Mouse (Mus musculus) limb, embryonic 13.5 days (tissue): Measurements from ENCODE around the gene Brdt. TPM values are rescaled to one million over a fixed set of nuclear protein-coding genes. Genes with fewer than 3 reads are reported as not detected.
A peak's percentile ranks its signal among the peaks of the same experiment; 100 is the strongest.

ENCODE experiments used
- ATAC-seq: fragments of 200-750 bp; cut with Nextera tagmentation; 2 replicates; pipeline ENCODE4 v1.8.0; 2017; ENCODE audit warnings: low read depth, moderate number of reproducible peaks, moderate TSS enrichment; ENCODE audit not compliant: low FRiP score
- H3K27ac ChIP-seq: fragments of 300-500 bp; sonication (generic); 2 replicates; pipeline ENCODE4 v1.5.1; 2015; ENCODE audit warnings: inconsistent platforms, mild to moderate bottlenecking, moderate library complexity
- H3K27me3 ChIP-seq: fragments of 300-500 bp; sonication (generic); 2 replicates; pipeline ENCODE4 v1.6.1; 2015; ENCODE audit warnings: mild to moderate bottlenecking, inconsistent platforms
- H3K36me3 ChIP-seq: fragments of 300-500 bp; sonication (generic); 2 replicates; pipeline ENCODE4 v1.6.1; 2015; ENCODE audit warnings: inconsistent platforms, mild to moderate bottlenecking, moderate library complexity
- H3K4me1 ChIP-seq: fragments of 300-500 bp; sonication (generic); 2 replicates; pipeline ENCODE4 v1.6.1; 2015; ENCODE audit warnings: inconsistent platforms
- H3K4me2 ChIP-seq: fragments of 300-500 bp; sonication (generic); replicated peaks from 2 replicates; pipeline ENCODE4 v1.6.1; 2015; ENCODE audit warnings: inconsistent platforms, mild to moderate bottlenecking, moderate library complexity
- H3K4me3 ChIP-seq: fragments of 300-500 bp; sonication (generic); 2 replicates; pipeline ENCODE4 v1.5.1; 2015; ENCODE audit warnings: moderate library complexity, mild to moderate bottlenecking, inconsistent platforms
- H3K9ac ChIP-seq: fragments of 300-500 bp; sonication (generic); 2 replicates; pipeline ENCODE4 v1.6.1; 2015; ENCODE audit warnings: mild to moderate bottlenecking, inconsistent platforms
- H3K9me3 ChIP-seq: fragments of 300-500 bp; sonication (generic); 2 replicates; pipeline ENCODE4 v1.6.1; 2016; ENCODE audit warnings: inconsistent platforms
- WGBS: fragments of 180-500 bp; shearing (Covaris S2); methylation state at CpG from one replicate; pipeline ENCODE4 v1.1.7; 2015; 5-methylcytosine and 5-hydroxymethylcytosine counted together
- polyA plus RNA-seq: library from polyadenylated mRNA; unstranded; fragments of >200 nt; fragmentation: Nextera tagmentation; extraction: Ambion mirVana; gene quantifications from 2 replicates; pipeline ENCODE4 v1.2.1, GENCODE M21; 2015

Brdt gene
- polyA plus RNA-seq, 1 experiment from 2014 or later: 4.5 TPM

GRCm38 (mm10) chr5:107295061-107295816 is 35.7 kb upstream of the Brdt start:
- Histone ChIP-seq H3K27me3 (peaks cover 17% of the 10 kb centered on the region), H3K9ac (no peak overlapping the region), H3K9me3 (no peaks in the 10 kb centered on the region), H3K27ac (no peak overlapping the region), H3K4me2 (no peak overlapping the region), H3K4me1 (peaks cover 28% of the 10 kb centered on the region), H3K36me3 (no peaks in the 10 kb centered on the region), H3K4me3 (no peak overlapping the region)
- 67% methylated on average over 8 of the region's 8 CpGs for WGBS
- no peak for ATAC-seq

- Histone ChIP-seq H3K9me3 (no peaks in the 10 kb centered on the region), H3K4me1 (peaks cover 25% of the 10 kb centered on the region), H3K9ac (peak overlapping the region; percentile 31; the same call in 1 of the 2 replicates), H3K4me3 (peak overlapping the region; percentile 19), H3K4me2 (peak overlapping the region; percentile 53), H3K27ac (peak overlapping the region; percentile 29; the same call in 1 of the 2 replicates), H3K36me3 (no peaks in the 10 kb centered on the region), H3K27me3 (peaks cover 11% of the 10 kb centered on the region)
- 28% methylated on average over 16 of the region's 16 CpGs for WGBS
- ATAC-seq: no peak
Measured at GRCm38 (mm10) chr5:107295817-107296511, 35.0 kb upstream of the Brdt start.

GRCm38 (mm10) chr5:107296512-107297322 is 34.2 kb upstream of the Brdt start:
- no peaks in the 10 kb centered on the region for H3K36me3 ChIP-seq
- ATAC-seq: peak; percentile 64; the same call in 1 of the 2 replicates
- H3K4me2 ChIP-seq: peak overlapping the region; percentile 53
- H3K27me3 ChIP-seq: peaks cover 4% of the 10 kb centered on the region
- peak overlapping the region; percentile 29; the same call in 1 of the 2 replicates for H3K27ac ChIP-seq
- no peaks in the 10 kb centered on the region for H3K9me3 ChIP-seq
- peak overlapping the region; percentile 19 for H3K4me3 ChIP-seq
- H3K4me1 ChIP-seq: peaks cover 25% of the 10 kb centered on the region
- 0 out of 2 replicates have a peak overlapping the region, but pooled peaks have one; percentile 31 for H3K9ac ChIP-seq
- WGBS: 10% methylated on average over 9 of the region's 9 CpGs

- Histone ChIP-seq H3K27me3 (peaks cover 5% of the 10 kb centered on the region; the same call in 1 of the 2 replicates), H3K27ac (no peak overlapping the region), H3K9ac (no peak overlapping the region), H3K4me3 (no peak overlapping the region), H3K4me2 (no peak overlapping the region), H3K4me1 (peaks cover 31% of the 10 kb centered on the region), H3K36me3 (no peaks in the 10 kb centered on the region), H3K9me3 (no peaks in the 10 kb centered on the region)
- 52% methylated on average over 11 of the region's 11 CpGs for WGBS
- ATAC-seq: no peak
Measured at GRCm38 (mm10) chr5:107298854-107299253, 32.1 kb upstream of the Brdt start.

GRCm38 (mm10) chr5:107303350-107303861 is 27.6 kb upstream of the Brdt start:
- H3K36me3 ChIP-seq: no peaks in the 10 kb centered on the region
- H3K27me3 ChIP-seq: peaks cover 5% of the 10 kb centered on the region; the same call in 1 of the 2 replicates
- H3K27ac ChIP-seq: no peak overlapping the region
- H3K4me1 ChIP-seq: peaks cover 12% of the 10 kb centered on the region; the same call in 1 of the 2 replicates
- no peak overlapping the region for H3K4me2 ChIP-seq
- 50% methylated on average over 11 of the region's 11 CpGs for WGBS
- H3K9me3 ChIP-seq: no peaks in the 10 kb centered on the region
- no peak for ATAC-seq
- H3K4me3 ChIP-seq: no peak overlapping the region
- no peak overlapping the region for H3K9ac ChIP-seq

GRCm38 (mm10) chr5:107304117-107304825 is 26.7 kb upstream of the Brdt start:
- no peak overlapping the region for H3K4me2 ChIP-seq
- ATAC-seq: no peak
- H3K36me3 ChIP-seq: no peaks in the 10 kb centered on the region
- no peak overlapping the region for H3K9ac ChIP-seq
- peaks cover 12% of the 10 kb centered on the region; the same call in 1 of the 2 replicates for H3K4me1 ChIP-seq
- H3K27me3 ChIP-seq: peaks cover 5% of the 10 kb centered on the region; the same call in 1 of the 2 replicates
- H3K9me3 ChIP-seq: no peaks in the 10 kb centered on the region
- WGBS: 75% methylated on average over 13 of the region's 13 CpGs
- no peak overlapping the region for H3K4me3 ChIP-seq
- no peak overlapping the region for H3K27ac ChIP-seq

- ATAC-seq: no peak
- H3K9me3 ChIP-seq: no peaks in the 10 kb centered on the region
- no peak overlapping the region for H3K27ac ChIP-seq
- H3K4me1 ChIP-seq: peaks cover 12% of the 10 kb centered on the region; the same call in 1 of the 2 replicates
- no peaks in the 10 kb centered on the region for H3K36me3 ChIP-seq
- H3K4me3 ChIP-seq: no peak overlapping the region
- no peak overlapping the region for H3K4me2 ChIP-seq
- H3K27me3 ChIP-seq: peaks cover 5% of the 10 kb centered on the region; the same call in 1 of the 2 replicates
- H3K9ac ChIP-seq: no peak overlapping the region
- 71% methylated on average over 4 of the region's 4 CpGs for WGBS
Measured at GRCm38 (mm10) chr5:107307432-107307831, 23.5 kb upstream of the Brdt start.

- H3K27ac ChIP-seq: no peak overlapping the region
- H3K27me3 ChIP-seq: no peaks in the 10 kb centered on the region
- no peak for ATAC-seq
- H3K4me3 ChIP-seq: no peak overlapping the region
- no peaks in the 10 kb centered on the region for H3K9me3 ChIP-seq
- H3K4me1 ChIP-seq: peaks cover 8% of the 10 kb centered on the region; the same call in 1 of the 2 replicates
- no peaks in the 10 kb centered on the region for H3K36me3 ChIP-seq
- no peak overlapping the region for H3K4me2 ChIP-seq
- no peak overlapping the region for H3K9ac ChIP-seq
- WGBS: 93% methylated on average over 7 of the region's 7 CpGs
Measured at GRCm38 (mm10) chr5:107317141-107317540, 13.8 kb upstream of the Brdt start.

- Histone ChIP-seq H3K4me2 (no peak overlapping the region), H3K9me3 (no peaks in the 10 kb centered on the region), H3K27ac (no peak overlapping the region), H3K4me1 (peaks cover 8% of the 10 kb centered on the region; the same call in 1 of the 2 replicates), H3K4me3 (no peak overlapping the region), H3K36me3 (no peaks in the 10 kb centered on the region), H3K9ac (no peak overlapping the region), H3K27me3 (no peaks in the 10 kb centered on the region)
- ATAC-seq: no peak
- 6% methylated on average over 1 of the region's 1 CpGs for WGBS
Measured at GRCm38 (mm10) chr5:107320703-107321102, 10.3 kb upstream of the Brdt start.

GRCm38 (mm10) chr5:107340404-107340803 is 9.4 kb downstream of the Brdt start:
- Histone ChIP-seq H3K27ac (peak overlapping the region; percentile 61; the same call in 1 of the 2 replicates), H3K9ac (no peak overlapping the region)
- 41% methylated on average over 3 of the region's 3 CpGs for WGBS

GRCm38 (mm10) chr5:107342891-107343290 is 11.9 kb downstream of the Brdt start:
- H3K4me3 ChIP-seq: no peak overlapping the region
- WGBS: 56% methylated on average over 6 of the region's 6 CpGs
- no peak for ATAC-seq
- H3K27me3 ChIP-seq: no peaks in the 10 kb centered on the region
- H3K9me3 ChIP-seq: no peaks in the 10 kb centered on the region
- H3K36me3 ChIP-seq: no peaks in the 10 kb centered on the region
- H3K4me2 ChIP-seq: no peak overlapping the region
- no peak overlapping the region for H3K9ac ChIP-seq
- no peak overlapping the region for H3K27ac ChIP-seq
- peaks cover 21% of the 10 kb centered on the region for H3K4me1 ChIP-seq

More at GRCm38 (mm10) chr5:107340404-107340803, 9.4 kb downstream of the Brdt start:
- H3K27me3 ChIP-seq: no peaks in the 10 kb centered on the region
- peak; percentile 66 for ATAC-seq
- no peaks in the 10 kb centered on the region for H3K9me3 ChIP-seq
- no peaks in the 10 kb centered on the region for H3K36me3 ChIP-seq
- H3K4me2 ChIP-seq: no peak overlapping the region
- no peak overlapping the region for H3K4me3 ChIP-seq
- peaks cover 12% of the 10 kb centered on the region for H3K4me1 ChIP-seq
